Mouse (Mus musculus) hindbrain, embryonic 15.5 days (tissue): ENCODE data around the gene Tfec. TPM values are rescaled to one million over a fixed set of nuclear protein-coding genes. Genes with fewer than 3 reads are reported as not detected.

Experiments
- polyA plus RNA-seq: library from polyadenylated mRNA; unstranded; fragments of >200 nt; fragmentation: Nextera tagmentation; extraction: Ambion mirVana; gene quantifications from 2 replicates; pipeline ENCODE4 v1.2.1, GENCODE M21; 2015

Gene Tfec
- polyA plus RNA-seq, 1 experiment from 2014 or later = 0.19 TPM

Other genes with a start within 250 kb of the Tfec start
- gene Tes, start 166.7 kb upstream of the Tfec start, polyA plus RNA-seq = 54.4 and 57.1 TPM in 2 replicates